Mouse (Mus musculus): Measurements from ENCODE around the gene Aqp1.

- TF ChIP-seq CTCF (IDR thresholded peaks at IDR 0.05; ENCODE audit: borderline replicate concordance, control insufficient read depth, extremely low read depth, insufficient read depth, low read length, poor library complexity) (no peak), POLR2A (IDR thresholded peaks at IDR 0.05; ENCODE audit: control insufficient read depth, extremely low read depth, insufficient read depth, low read length, poor library complexity) (no peak)
Measured at GRCm38 (mm10) chr6:55367126-55367525, 30.9 kb downstream of the Aqp1 start.
